Mouse (Mus musculus) neutrophil, adult 83 days (primary cell): ENCODE measurements around the gene Gm21970. TPM values are rescaled to one million over a fixed set of nuclear protein-coding genes. Genes with fewer than 3 reads are reported as not detected.

Experiments
- total RNA-seq, 2 experiments: library from RNA; stranded (reverse); gene quantifications; one replicate each; pipeline ENCODE4 v1.2.4; 2023

Gene Gm21970
- not detected for total RNA-seq

GRCm38 (mm10) chr16:91391421-91391820 lies at the start of gene Gm21970:
Gene Gm21970 (plus strand): TSS chr16:91391721.

GRCm38 (mm10) chr16:91372577-91373472 lies 18.7 kb upstream of the Gm21970 start, which contains the start of gene Ifnar2:
Gene Ifnar2 (plus strand): TSS chr16:91372783.

DNA sequence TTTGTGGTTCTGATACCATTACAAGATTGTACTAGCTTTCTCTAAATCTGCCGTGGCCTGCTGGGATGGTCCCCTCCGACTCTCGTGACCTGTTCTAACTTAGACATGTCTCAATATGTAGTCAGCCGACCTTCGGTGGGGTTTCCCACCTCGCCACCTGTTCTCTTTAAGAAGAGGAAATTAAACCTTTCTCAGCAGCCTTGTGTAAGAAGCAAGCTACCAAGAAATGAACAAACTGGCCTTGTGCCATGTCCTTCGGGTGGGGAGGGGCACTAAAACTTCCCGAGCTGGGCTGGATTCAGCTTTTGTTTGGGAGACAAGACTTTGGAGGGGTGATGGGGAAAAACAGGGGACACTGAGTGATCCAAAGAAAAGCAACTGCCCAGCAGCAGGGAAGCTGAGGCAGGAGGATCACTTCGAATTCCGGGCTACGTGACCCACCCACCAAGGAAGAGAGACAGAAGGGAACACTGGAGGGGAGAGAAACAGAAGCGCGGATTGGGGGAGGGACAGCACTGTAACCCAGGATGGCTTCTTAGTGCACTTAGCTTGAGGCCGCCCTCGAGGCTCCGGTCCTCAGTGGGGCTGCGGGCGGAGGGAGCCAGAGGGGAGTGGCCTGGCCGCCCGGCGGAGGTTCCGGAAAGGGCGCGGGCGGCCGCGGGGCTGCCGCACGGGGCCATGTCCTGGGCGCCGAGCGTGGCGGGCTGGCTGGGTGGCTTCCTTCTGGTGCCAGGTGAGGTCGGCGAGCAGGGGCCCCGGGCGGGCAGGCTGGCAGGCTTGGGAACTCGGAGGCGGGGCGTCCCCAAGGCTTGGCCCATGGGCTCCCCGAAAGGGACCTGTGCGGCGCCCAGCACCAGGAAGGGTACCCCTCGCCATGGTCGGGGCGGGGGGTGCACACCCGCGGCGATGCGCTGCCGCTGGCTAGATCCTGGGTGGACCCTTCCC lies 14.4 kb downstream of the Gm21970 start, which contains the start of gene Il10rb:
TSS of gene Il10rb (plus strand) at position 525 of the 945 bp plus-strand sequence.

Other genes starting within 250 kb of the Gm21970 start
- gene Olig2, start 166.3 kb upstream of the Gm21970 start, total RNA-seq: not detected
- gene Olig1, start 121.9 kb upstream of the Gm21970 start, total RNA-seq: not detected
- 100 to 1,000 TPM; 127 to 133 TPM for gene Ifnar2, start 18.9 kb upstream of the Gm21970 start, total RNA-seq
- 10 to 100 TPM; 70.2 to 79.0 TPM for gene Il10rb, start 14.4 kb downstream of the Gm21970 start, total RNA-seq
- 10 to 100 TPM; 82.8 to 84.9 TPM for gene Ifnar1, start 93.5 kb downstream of the Gm21970 start, total RNA-seq
- gene Ifngr2, start 155.4 kb downstream of the Gm21970 start, total RNA-seq: 10 to 100 TPM; 57.5 to 87.3 TPM
- 10 to 100 TPM; 63.2 to 69.9 TPM for gene Tmem50b, start 206.1 kb downstream of the Gm21970 start, total RNA-seq
- 1 to 10 TPM; 1.6 to 1.8 TPM for gene Dnajc28, start 227.3 kb downstream of the Gm21970 start, total RNA-seq